Mouse (Mus musculus) CH12.LX (cell line): ENCODE results near the gene Akt3. TPM values are rescaled to one million over a fixed set of nuclear protein-coding genes. Genes with fewer than 3 reads are reported as not detected.

ENCODE experiments used
- DNase-seq: peaks from one replicate; pipeline ENCODE4 v3.0.0-alpha.2; 2013; ENCODE audit errors: extremely low read depth
- H3K27ac ChIP-seq: 2 replicates; pipeline ENCODE4 v1.5.1; 2012; ENCODE audit warnings: low read depth, mild to moderate bottlenecking, control low read depth, moderate library complexity; ENCODE audit not compliant: insufficient read depth
- H3K27me3 ChIP-seq: replicated peaks from 2 replicates; pipeline ENCODE3; 2012; ENCODE audit warnings: inconsistent platforms
- H3K36me3 ChIP-seq, 2 experiments: replicated peaks in 1 of 2; 2 replicates each; pipeline versions ENCODE3 to v1.6.1; 2012; ENCODE audit warnings: inconsistent platforms in 1 of 2, low read length in 1 of 2, mild to moderate bottlenecking in 1 of 2, mixed read lengths in 1 of 2, moderate library complexity in 1 of 2; ENCODE audit not compliant: control insufficient read depth in 1 of 2, insufficient read depth in 1 of 2
- H3K4me1 ChIP-seq, 2 experiments: 2 replicates each; pipeline ENCODE4 v1.6.1; 2012; ENCODE audit warnings: inconsistent platforms in 1 of 2, moderate library complexity in 1 of 2; ENCODE audit not compliant: insufficient read depth in 2 of 2, control insufficient read depth in 1 of 2
- H3K4me2 ChIP-seq: 2 replicates; pipeline ENCODE4 v1.6.1; 2012; ENCODE audit warnings: low read depth, mild to moderate bottlenecking, control low read depth; ENCODE audit not compliant: poor library complexity, insufficient read depth, severe bottlenecking
- H3K4me3 ChIP-seq, 3 experiments: fragments of 150-350 bp in 1 of 3; sonication (generic) in 1 of 3; replicated peaks in 1 of 3; 2 replicates each; pipeline versions ENCODE3 to v1.5.1; 2011 to 2012; ENCODE audit warnings: low read depth in 2 of 3, low read length in 2 of 3, mild to moderate bottlenecking in 2 of 3, moderate library complexity in 2 of 3, control low read depth in 1 of 3, improper control_type of control experiment in 1 of 3, inconsistent platforms in 1 of 3, mixed read lengths in 1 of 3; ENCODE audit not compliant: poor library complexity in 1 of 3
- H3K79me2 ChIP-seq: replicated peaks from 2 replicates; pipeline ENCODE4 v1.6.1; 2012; ENCODE audit warnings: mild to moderate bottlenecking, moderate library complexity; ENCODE audit not compliant: control insufficient read depth, poor library complexity, insufficient read depth, severe bottlenecking; ENCODE audit errors: extremely low read depth
- H3K9ac ChIP-seq: 2 replicates; pipeline ENCODE4 v1.6.1; 2012; ENCODE audit warnings: low read depth, mild to moderate bottlenecking, control low read depth, moderate library complexity; ENCODE audit not compliant: insufficient read depth
- H3K9me3 ChIP-seq: replicated peaks from 2 replicates; pipeline ENCODE3; 2012; ENCODE audit warnings: low read length, inconsistent platforms, mixed read lengths
- CHD2 ChIP-seq: IDR thresholded peaks from 2 replicates; pipeline ENCODE4 v1.6.1; 2011; ENCODE audit warnings: low read length, improper control_type of control experiment
- E2F4 ChIP-seq: IDR thresholded peaks from 2 replicates; pipeline ENCODE4 v1.6.1; 2011; ENCODE audit warnings: low read depth, low read length, improper control_type of control experiment; ENCODE audit not compliant: insufficient replicate concordance
- ELF1 ChIP-seq: IDR thresholded peaks from 2 replicates; pipeline ENCODE4 v1.6.1; 2014; ENCODE audit warnings: low read depth, mild to moderate bottlenecking, inconsistent platforms, low read length, improper control_type of control experiment
- MAX ChIP-seq: IDR thresholded peaks from 2 replicates; pipeline ENCODE4 v1.6.1; 2011; ENCODE audit warnings: low read length, improper control_type of control experiment
- MEF2A ChIP-seq: IDR thresholded peaks from 2 replicates; pipeline ENCODE4 v1.6.1; 2014; ENCODE audit warnings: low read depth, mild to moderate bottlenecking, inconsistent platforms, low read length, improper control_type of control experiment, borderline replicate concordance
- MXI1 ChIP-seq: IDR thresholded peaks from 2 replicates; pipeline ENCODE4 v1.6.1; 2011; ENCODE audit warnings: mild to moderate bottlenecking, low read depth, low read length, improper control_type of control experiment
- MYC ChIP-seq: IDR thresholded peaks from 2 replicates; pipeline ENCODE4 v1.6.1; 2011; ENCODE audit warnings: low read depth, mild to moderate bottlenecking, improper control_type of control experiment, low read length
- PAX5 ChIP-seq: IDR thresholded peaks from 2 replicates; pipeline ENCODE4 v1.6.1; 2012; ENCODE audit warnings: low read length, inconsistent platforms, mixed read lengths
- POLR2AphosphoS2 ChIP-seq: IDR thresholded peaks from 2 replicates; pipeline ENCODE4 v1.6.1; 2011; ENCODE audit warnings: low read depth, low read length, improper control_type of control experiment
- RCOR1 ChIP-seq: conservative IDR thresholded peaks from 2 replicates; pipeline ENCODE4 v1.6.1; 2012; ENCODE audit warnings: low read depth, mild to moderate bottlenecking, inconsistent platforms, low read length, improper control_type of control experiment
- SIN3A ChIP-seq: IDR thresholded peaks from 2 replicates; pipeline ENCODE4 v1.6.1; 2012; ENCODE audit warnings: low read length, improper control_type of control experiment, inconsistent platforms
- SMC3 ChIP-seq: IDR thresholded peaks from 2 replicates; pipeline ENCODE4 v1.6.1; 2011; ENCODE audit warnings: low read depth, low read length, improper control_type of control experiment
- TBP ChIP-seq: conservative IDR thresholded peaks from 2 replicates; pipeline ENCODE4 v1.6.1; 2011; ENCODE audit warnings: low read depth, low read length, improper control_type of control experiment
- UBTF ChIP-seq: IDR thresholded peaks from 2 replicates; pipeline ENCODE4 v1.6.1; 2012; ENCODE audit warnings: low read depth, mild to moderate bottlenecking, inconsistent platforms, low read length, improper control_type of control experiment, moderate library complexity
- USF1 ChIP-seq: IDR thresholded peaks from 2 replicates; pipeline ENCODE4 v1.6.1; 2014; ENCODE audit warnings: low read depth, mild to moderate bottlenecking, inconsistent platforms, low read length, improper control_type of control experiment
- ZC3H11A ChIP-seq: IDR thresholded peaks from 2 replicates; pipeline ENCODE4 v1.6.1; 2012; ENCODE audit warnings: low read depth, mild to moderate bottlenecking, inconsistent platforms, low read length, improper control_type of control experiment
- ZKSCAN1 ChIP-seq: IDR thresholded peaks from 2 replicates; pipeline ENCODE4 v1.6.1; 2012; ENCODE audit warnings: low read depth, inconsistent platforms, low read length, improper control_type of control experiment, borderline replicate concordance
- ZMIZ1 ChIP-seq: IDR thresholded peaks from 2 replicates; pipeline ENCODE4 v1.6.1; 2012; ENCODE audit warnings: low read depth, mild to moderate bottlenecking, inconsistent platforms, low read length, improper control_type of control experiment
- dilution Hi-C: fragments of 300-500 bp; cut with MboI; formaldehyde crosslinking; loops from 2 replicates; pipeline ENCODE4 v1.14.3; 2020; ENCODE audit warnings: low sequenced_read_pairs; ENCODE audit not compliant: extremely low pct_unique_long_range_greater_than_20kb, extremely low pct_ligation_motif_present
- in situ Hi-C: fragments of 300-500 bp; cut with MboI; formaldehyde crosslinking; loops from 3 replicates; pipeline ENCODE4 v1.14.3; 2019; ENCODE audit warnings: low sequenced_read_pairs, low pct_ligation_motif_present, low pct_unique_long_range_greater_than_20kb, mixed read lengths
- polyA plus RNA-seq: library from polyadenylated mRNA; unstranded; fragments of >175 nt; gene quantifications from 2 replicates; pipeline ENCODE4 v1.2.1, GENCODE M21; 2012; ENCODE audit warnings: low read depth; ENCODE audit not compliant: insufficient read length
- total RNA-seq, 2 experiments: library from RNA; depleted of rRNA; stranded (reverse); fragments of 300-350 nt in 1 of 2; fragments of >200 nt in 1 of 2; gene quantifications; 2 replicates each; pipeline ENCODE4 v1.2.3; 2012 to 2014

Akt3 gene
- total and polyA plus RNA-seq, 3 experiments = 0.34 to 1.3 (median 0.82) TPM

DNA sequence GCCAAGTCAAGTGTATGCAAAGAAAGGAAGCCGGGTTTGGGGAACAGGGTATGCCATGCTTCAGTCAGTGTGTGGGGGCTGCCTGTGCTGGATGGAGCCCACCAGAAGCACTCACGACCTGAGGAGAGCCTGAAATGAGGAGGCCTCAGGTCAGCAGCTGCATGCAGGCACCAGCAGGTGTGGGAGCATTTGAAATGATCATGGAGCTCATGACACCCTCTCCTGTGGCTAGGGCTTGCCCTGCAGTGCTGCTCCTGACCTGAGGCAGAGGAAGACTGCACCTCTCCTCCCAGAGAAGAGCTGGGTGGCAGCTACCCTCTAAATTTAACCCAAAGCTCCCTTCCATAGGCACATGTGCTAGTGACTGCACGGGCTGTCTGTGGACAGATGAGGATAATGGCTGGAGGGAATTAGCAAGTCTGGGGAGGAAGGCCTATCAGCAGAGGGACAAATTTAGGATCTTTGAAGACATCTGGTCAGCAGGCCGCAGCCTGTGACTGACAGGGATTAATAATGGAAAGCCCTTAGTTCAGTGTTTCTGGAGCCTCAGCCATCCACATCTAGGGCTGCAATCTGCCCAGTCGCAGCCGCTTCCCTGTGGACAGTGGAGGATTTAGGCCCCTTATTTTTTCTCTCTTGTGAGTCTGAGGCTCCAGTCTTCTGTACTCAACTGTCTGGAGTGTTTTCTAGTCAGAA lies 247.2 kb downstream of the Akt3 start:
- H3K9ac ChIP-seq = no peak overlapping the region
- H3K27ac ChIP-seq = no peak overlapping the region
- H3K79me2 ChIP-seq = no peaks in the 10 kb centered on the region
- no peak overlapping the region for H3K4me2 ChIP-seq
- TF ChIP-seq POLR2AphosphoS2 (no peak), ZMIZ1 (no peak), UBTF (no peak), ELF1 (no peak), TBP (no peak), MEF2A (no peak), SIN3A (no peak), CHD2 (no peak), MXI1 (no peak), MYC (no peak), ZKSCAN1 (no peak), SMC3 (no peak), MAX (no peak), USF1 (no peak), RCOR1 (no peak), PAX5 (no peak)
- H3K4me3 ChIP-seq = no peak overlapping the region
- DNase-seq = no peak
- in situ Hi-C loops = loop anchor here (25.0 kb wide), 1 partner anchor 298 kb away; no protein-coding TSS in a partner anchor
- dilution Hi-C loops = no loop called here
- peaks cover 3 to 19% of the 10 kb centered on the region in 2 experiments for H3K36me3 ChIP-seq
- H3K9me3 ChIP-seq = no peaks in the 10 kb centered on the region
- peaks cover 13 to 28% of the 10 kb centered on the region in 2 experiments for H3K4me1 ChIP-seq
- H3K27me3 ChIP-seq = no peaks in the 10 kb centered on the region

DNA sequence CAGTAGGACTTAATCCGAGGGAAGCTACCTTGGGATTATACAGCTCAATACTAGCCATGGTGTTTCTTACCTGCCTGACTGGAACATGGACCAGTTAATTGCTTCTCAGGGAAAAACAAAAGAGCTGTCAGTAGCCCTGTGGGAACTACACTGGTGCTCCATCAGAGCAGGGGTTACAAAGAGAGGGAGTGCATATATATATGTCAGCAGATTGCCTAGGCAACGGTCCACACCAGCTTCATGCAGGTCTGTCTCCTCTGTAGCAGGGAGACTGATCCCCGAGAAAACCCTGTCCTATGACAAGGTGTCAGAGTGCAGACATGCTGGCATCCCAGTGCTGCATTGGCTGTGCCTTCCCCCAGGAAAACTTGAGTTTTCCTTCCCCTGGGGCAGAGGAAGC lies 248.0 kb downstream of the Akt3 start:
- DNase-seq = no peak
- H3K36me3 ChIP-seq = peaks cover 3 to 24% of the 10 kb centered on the region in 2 experiments
- in situ Hi-C loops (loop anchor here (25.0 kb wide), 1 partner anchor 298 kb away; no protein-coding TSS in a partner anchor), dilution Hi-C loops (no loop called here)
- H3K4me2 ChIP-seq = no peak overlapping the region
- no peaks in the 10 kb centered on the region for H3K79me2 ChIP-seq
- H3K27me3 ChIP-seq = no peaks in the 10 kb centered on the region
- no peak overlapping the region for H3K9ac ChIP-seq
- peaks cover 9 to 21% of the 10 kb centered on the region in 2 experiments for H3K4me1 ChIP-seq
- no peak overlapping the region for H3K27ac ChIP-seq
- TF ChIP-seq ZC3H11A = no peak
- TF ChIP-seq E2F4 = no peak
- no peak for TF ChIP-seq PAX5
- TF ChIP-seq ELF1 = no peak
- no peak overlapping the region for H3K4me3 ChIP-seq
- H3K9me3 ChIP-seq = no peaks in the 10 kb centered on the region
